Mouse (Mus musculus) brain, embryonic 14.5 days (tissue): ENCODE measurements at regions not wholly inside any gene's neighbourhood (a gene's known extent, or its start where the extent isn't known, plus 50 kb on each side); places are given as distances from the start of the nearest gene placed in this dataset.

Source experiments
- CTCF ChIP-seq: fragments of 200-500 bp; IDR thresholded peaks from 2 replicates; pipeline ENCODE4 v1.5.1; 2012; ENCODE audit warnings: inconsistent platforms, mild to moderate bottlenecking, moderate library complexity, borderline replicate concordance; ENCODE audit not compliant: insufficient read depth, insufficient read length; ENCODE audit errors: extremely low read depth
- POLR2A ChIP-seq: fragments of 200-500 bp; IDR thresholded peaks from 2 replicates; pipeline ENCODE4 v1.6.1; 2012; ENCODE audit warnings: mild to moderate bottlenecking, inconsistent platforms, borderline replicate concordance; ENCODE audit not compliant: poor library complexity, insufficient read depth, insufficient read length, severe bottlenecking; ENCODE audit errors: extremely low read depth

GRCm38 (mm10) chr10:56754546-56755175, 377.5 kb downstream of the Gja1 start:
- no peak for TF ChIP-seq CTCF
- TF ChIP-seq POLR2A, result no peak
